In genomic region chr11:6179194-6179593, GRCm38 (mm10) we compare ENCODE assay signal across 9 mouse cellular contexts. TPM values are rescaled to one million over a fixed set of nuclear protein-coding genes. Genes with fewer than 3 reads are reported as not detected.
DNase-seq lines count a peak whose midpoint lies in the region; ATAC-seq lines count a peak whose summit lies in the region.
"Had no signal": no experiment of that assay in that cellular context is flagged by ENCODE, and none has a peak within 500 bp of the region (broad histone marks: within the 10 kb centered on the region; RNA-seq: fewer than 3 reads in every experiment).

No protein-coding gene starts in this region.

- H3K27me3 ChIP-seq in heart, embryonic 16.5 days (ENCODE audit: control insufficient read depth, insufficient read depth, low read length): no peaks in the 10 kb centered on the region
- no peaks in the 10 kb centered on the region for H3K27me3 ChIP-seq in hindbrain, embryonic 13.5 days

- no peaks in the 10 kb centered on the region for H3K9me3 ChIP-seq in heart, embryonic 16.5 days (replicated peaks; ENCODE audit: control insufficient read depth, low read length)
- H3K9me3 ChIP-seq in hindbrain, embryonic 13.5 days: no peaks in the 10 kb centered on the region

- H3K4me3 ChIP-seq in heart, embryonic 16.5 days (ENCODE audit: low read length): no peak overlapping the region
- H3K4me3 ChIP-seq in hindbrain, embryonic 13.5 days: no peak overlapping the region

- peak overlapping the region; percentile 17; the same call in 1 of the 2 replicates for H3K4me2 ChIP-seq in heart, embryonic 16.5 days (ENCODE audit: low read depth, low read length)
- no peak overlapping the region for H3K4me2 ChIP-seq in hindbrain, embryonic 13.5 days

- no peak for ATAC-seq in heart, embryonic 16.5 days (replicated peaks; ENCODE audit: extremely low read depth, insufficient read depth, low FRiP score)
- no peak for ATAC-seq in hindbrain, embryonic 13.5 days (ENCODE audit: low FRiP score)

- H3K9ac ChIP-seq in heart, embryonic 16.5 days (ENCODE audit: low read length): 0 out of 2 replicates have a peak overlapping the region, but pooled peaks have one; percentile 1
- peak overlapping the region; percentile 13; the same call in 1 of the 2 replicates for H3K9ac ChIP-seq in hindbrain, embryonic 13.5 days

- DNase-seq in heart, postnatal 4 days: no peak
- DNase-seq in right cerebral cortex, adult 2 months (ENCODE audit: low spot score in 2 of 2): peak; percentile 43 to 55
- no peak for DNase-seq in right cerebral cortex, postnatal 4 days
- peak; percentile 49 for DNase-seq in thymus, postnatal 0 days (ENCODE audit: low spot score)
- no peak for DNase-seq in cerebellum, adult 11 months
- no peak for DNase-seq in gastrocnemius, adult 18-20 months (ENCODE audit: low spot score)
- DNase-seq: kidney, adult 2 months had no signal

- H3K4me1 ChIP-seq in heart, embryonic 16.5 days (ENCODE audit: control insufficient read depth, insufficient read depth, low read length): peaks cover 43% of the 10 kb centered on the region
- H3K4me1 ChIP-seq in hindbrain, embryonic 13.5 days (replicated peaks): peaks cover 57% of the 10 kb centered on the region

- H3K27ac ChIP-seq in heart, embryonic 16.5 days (ENCODE audit: low read length): peak overlapping the region; percentile 61
- H3K27ac ChIP-seq in hindbrain, embryonic 13.5 days: 0 out of 2 replicates have a peak overlapping the region, but pooled peaks have one; percentile 55

- no peaks in the 10 kb centered on the region for H3K36me3 ChIP-seq in heart, embryonic 16.5 days (ENCODE audit: control insufficient read depth, insufficient read depth)
- no peaks in the 10 kb centered on the region for H3K36me3 ChIP-seq in hindbrain, embryonic 13.5 days

- 31% methylated on average over 8 of the region's 8 CpGs for WGBS in heart, embryonic 16.5 days
- 13% methylated on average over 8 of the region's 8 CpGs for WGBS in hindbrain, embryonic 13.5 days

RNA-seq across cellular contexts. Expression of gene A730071L15Rik, which starts 20.6 kb away (rescaled TPM):
- polyA plus RNA-seq in heart, embryonic 16.5 days (2015; fragmentation: Nextera tagmentation; extraction: Ambion mirVana): 0.25 and 0.39 TPM in 2 replicates
- under 1 TPM in 1 of 2 experiments, not detected in 1; 0.20 TPM for total RNA-seq in heart, postnatal 4 days (2021)
- polyA plus RNA-seq in hindbrain, embryonic 13.5 days (2015; fragmentation: Nextera tagmentation; extraction: Ambion mirVana): 0.69 and 1.1 TPM in 2 replicates
- 0.55 and 0.93 TPM in 2 replicates for polyA plus RNA-seq in thymus, postnatal 0 days (2015; fragmentation: Nextera tagmentation; extraction: Ambion mirVana)
- under 1 TPM in 1 of 2 experiments, not detected in 1; 0.14 TPM for total RNA-seq in gastrocnemius, adult 18-20 months (2021)

RNA-seq across cellular contexts. Expression of gene Nudcd3, which starts 21.0 kb away (rescaled TPM):
- polyA plus RNA-seq in heart, embryonic 16.5 days (2015; fragmentation: Nextera tagmentation; extraction: Ambion mirVana): 35.9 and 38.8 TPM in 2 replicates
- total RNA-seq in heart, postnatal 4 days (2021): 10 to 100 TPM; 64.2 to 66.8 TPM
- polyA plus RNA-seq in hindbrain, embryonic 13.5 days (2015; fragmentation: Nextera tagmentation; extraction: Ambion mirVana): 61.5 and 64.7 TPM in 2 replicates
- 33.5 and 37.7 TPM in 2 replicates for polyA plus RNA-seq in thymus, postnatal 0 days (2015; fragmentation: Nextera tagmentation; extraction: Ambion mirVana)
- total RNA-seq in gastrocnemius, adult 18-20 months (2021): 10 to 100 TPM; 65.0 to 70.0 TPM

RNA-seq across cellular contexts. Expression of gene Npc1l1, which starts 50.7 kb away (rescaled TPM):
- 0.02 and 0.34 TPM in 2 replicates for polyA plus RNA-seq in heart, embryonic 16.5 days (2015; fragmentation: Nextera tagmentation; extraction: Ambion mirVana)
- total RNA-seq in heart, postnatal 4 days (2021): under 1 TPM in 1 of 2 experiments, not detected in 1; 0.07 TPM
- 0.04 and 0.05 TPM in 2 replicates for polyA plus RNA-seq in hindbrain, embryonic 13.5 days (2015; fragmentation: Nextera tagmentation; extraction: Ambion mirVana)
- 0.04 TPM in 2 replicates for polyA plus RNA-seq in thymus, postnatal 0 days (2015; fragmentation: Nextera tagmentation; extraction: Ambion mirVana)
- total RNA-seq in gastrocnemius, adult 18-20 months (2021): under 1 TPM; 0.23 to 0.28 TPM

Comparison
In these comparisons a context has a peak if more than half of its experiments do, and no peak if none do; other contexts are left out.
1. DNase-seq: peak in right cerebral cortex, adult 2 months (2 of 2) and thymus, postnatal 0 days (single experiment); none in heart, postnatal 4 days (single experiment), right cerebral cortex, postnatal 4 days (single experiment), cerebellum, adult 11 months (single experiment) and gastrocnemius, adult 18-20 months (single experiment).